Mouse (Mus musculus): ENCODE measurements at regions not wholly inside any gene's neighbourhood (a gene's known extent, or its start where the extent isn't known, plus 50 kb on each side); places are given as distances from the start of the nearest gene placed in this dataset.

DNA sequence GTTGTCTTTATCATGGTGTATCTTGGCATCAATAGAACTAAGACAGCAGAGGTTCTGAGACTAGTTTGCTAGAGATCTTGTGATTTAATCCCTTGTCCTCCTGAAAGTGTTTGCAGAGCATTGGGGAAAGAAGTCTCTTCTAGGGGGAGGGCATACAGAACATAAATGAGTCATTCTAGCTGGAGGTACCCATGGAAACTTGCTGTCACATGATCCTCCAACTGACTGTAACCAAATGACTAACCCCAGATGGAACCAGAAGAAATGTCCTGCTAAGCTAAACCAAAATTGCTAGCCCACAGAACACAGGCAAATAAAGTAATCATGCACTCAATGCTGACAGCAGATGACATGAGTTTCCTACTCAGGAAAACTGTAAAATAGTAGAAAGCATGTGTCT is 323.2 kb upstream of the Tmc3 start:
- TF ChIP-seq CTCF (conservative IDR thresholded peaks at IDR 0.05; ENCODE audit: insufficient read depth, insufficient read length, low read depth, low read length): no peak
- TF ChIP-seq POLR2A (IDR thresholded peaks at IDR 0.05; ENCODE audit: low read depth, low read length): no peak
